In the genomic region with DNA sequence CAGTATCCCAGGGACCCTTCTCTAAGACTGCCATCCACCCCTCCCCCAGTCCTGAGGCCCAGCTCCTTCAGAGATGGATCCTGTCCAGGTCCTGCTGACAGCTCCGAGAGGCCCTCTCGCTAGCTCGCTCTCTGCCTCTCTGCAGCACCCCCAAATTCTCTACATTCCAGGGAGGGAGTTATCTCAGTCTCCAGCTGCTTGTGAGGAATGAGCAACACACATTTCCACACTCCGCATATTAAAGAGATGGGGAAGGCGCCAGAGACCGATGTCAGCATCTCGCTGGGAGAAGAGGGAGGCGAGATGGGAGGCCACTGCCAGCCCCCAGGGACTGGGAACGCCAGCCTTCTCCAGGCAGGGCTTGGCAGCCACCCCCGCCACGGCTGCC, we compare ENCODE assay signal across 8 mouse cellular contexts. TPM values are rescaled to one million over a fixed set of nuclear protein-coding genes. Genes with fewer than 3 reads are reported as not detected.
A peak's percentile ranks its signal among the peaks of the same experiment; 100 is the strongest.
DNase-seq lines count a peak whose midpoint lies in the region; ATAC-seq and TF ChIP-seq lines count a peak whose summit lies in the region.

No protein-coding gene starts in this region.

- no peaks in the 10 kb centered on the region for H3K9me3 ChIP-seq in liver, embryonic 11.5 days (ENCODE audit: control insufficient read depth, low read length)
- no peaks in the 10 kb centered on the region for H3K9me3 ChIP-seq in liver, postnatal 0 days (ENCODE audit: low read length)
- H3K9me3 ChIP-seq in kidney, embryonic 15.5 days (replicated peaks): no peaks in the 10 kb centered on the region

- H3K4me3 ChIP-seq in liver, embryonic 11.5 days (ENCODE audit: low read depth, low read length): no peak overlapping the region
- no peak overlapping the region for H3K4me3 ChIP-seq in liver, postnatal 0 days (ENCODE audit: low read depth, low read length)
- H3K4me3 ChIP-seq in kidney, embryonic 15.5 days (replicated peaks): no peak overlapping the region

- no peaks in the 10 kb centered on the region for H3K36me3 ChIP-seq in liver, embryonic 11.5 days (ENCODE audit: control insufficient read depth, insufficient read depth, low read length)
- H3K36me3 ChIP-seq in liver, postnatal 0 days (replicated peaks; ENCODE audit: insufficient read depth, low read length): no peaks in the 10 kb centered on the region
- no peaks in the 10 kb centered on the region for H3K36me3 ChIP-seq in kidney, embryonic 15.5 days

- DNase-seq in liver, embryonic 11.5 days (ENCODE audit: low spot score): no peak
- no peak for DNase-seq in liver, postnatal 0 days
- DNase-seq in frontal cortex, postnatal 10 days (ENCODE audit: low spot score in 2 of 2): peak; percentile 27 to 47
- peak; percentile 61 for DNase-seq in mesoderm, embryonic 11.5 days (ENCODE audit: low read depth, low spot score)
- no peak for DNase-seq in layer of hippocampus, adult 8-10 months (ENCODE audit: low spot score in 2 of 2)
- DNase-seq in adrenal gland, adult 2 months: no peak
- DNase-seq in liver: no peak

- TF ChIP-seq EP300 in liver, postnatal 0 days (IDR thresholded peaks at IDR 0.05; ENCODE audit: low read depth): no peak

- no peaks in the 10 kb centered on the region; the same call in 1 of the 2 replicates for H3K4me1 ChIP-seq in liver, embryonic 11.5 days (replicated peaks; ENCODE audit: control insufficient read depth, insufficient read depth, low read length)
- no peaks in the 10 kb centered on the region for H3K4me1 ChIP-seq in liver, postnatal 0 days (ENCODE audit: insufficient read depth)
- peaks cover 31% of the 10 kb centered on the region for H3K4me1 ChIP-seq in kidney, embryonic 15.5 days

- peak overlapping the region; percentile 13; the same call in 1 of the 2 replicates for H3K27ac ChIP-seq in liver, embryonic 11.5 days (ENCODE audit: low read depth, low read length)
- no peak overlapping the region for H3K27ac ChIP-seq in liver, postnatal 0 days (ENCODE audit: low read depth)
- H3K27ac ChIP-seq in kidney, embryonic 15.5 days: peak overlapping the region; percentile 75

- ATAC-seq in liver, embryonic 11.5 days (replicated peaks; ENCODE audit: low FRiP score): no peak
- ATAC-seq in liver, postnatal 0 days: no peak
- ATAC-seq in kidney, embryonic 15.5 days (replicated peaks; ENCODE audit: low FRiP score): peak; percentile 49; the same call in 1 of the 2 replicates

- no peak overlapping the region for H3K4me2 ChIP-seq in liver, embryonic 11.5 days
- H3K4me2 ChIP-seq in liver, postnatal 0 days (ENCODE audit: low read depth, low read length): no peak overlapping the region
- peak overlapping the region; percentile 31 for H3K4me2 ChIP-seq in kidney, embryonic 15.5 days

- 32% methylated on average over 11 of the region's 11 CpGs for WGBS in liver, embryonic 11.5 days
- WGBS in liver, postnatal 0 days (ENCODE audit: insufficient replicate concordance): 41% methylated on average over 11 of the region's 11 CpGs
- 16% methylated on average over 11 of the region's 11 CpGs for WGBS in kidney, embryonic 15.5 days

- peaks cover 22% of the 10 kb centered on the region for H3K27me3 ChIP-seq in liver, embryonic 11.5 days (replicated peaks; ENCODE audit: control insufficient read depth, insufficient read depth, low read length)
- H3K27me3 ChIP-seq in liver, postnatal 0 days (ENCODE audit: insufficient read depth, low read length): no peaks in the 10 kb centered on the region
- H3K27me3 ChIP-seq in kidney, embryonic 15.5 days: 0 out of 2 replicates have a peak, but pooled peaks cover 3% of the 10 kb centered on the region

- no peak overlapping the region for H3K9ac ChIP-seq in liver, embryonic 11.5 days (ENCODE audit: low read depth, low read length)
- H3K9ac ChIP-seq in liver, postnatal 0 days (replicated peaks): no peak overlapping the region
- no peak overlapping the region for H3K9ac ChIP-seq in kidney, embryonic 15.5 days

- TF ChIP-seq CTCF in liver, postnatal 0 days (IDR thresholded peaks at IDR 0.05; ENCODE audit: low read depth): no peak

RNA-seq across cellular contexts. Expression of gene Ddr1, which starts 15.9 kb away (rescaled TPM):
- polyA plus RNA-seq in liver, embryonic 11.5 days (2014; fragmentation: Nextera tagmentation; extraction: Ambion mirVana): 13.2 and 15.9 TPM in 2 replicates
- polyA plus RNA-seq in liver, postnatal 0 days (2015; fragmentation: Nextera tagmentation; extraction: Ambion mirVana): 2.2 and 2.3 TPM in 2 replicates
- 83.0 and 86.1 TPM in 2 replicates for polyA plus RNA-seq in kidney, embryonic 15.5 days (2015; fragmentation: Nextera tagmentation; extraction: Ambion mirVana)
- 10 to 100 TPM; 58.3 to 84.6 (median 74.1) TPM for total RNA-seq in layer of hippocampus, adult 8-10 months (2022)
- total RNA-seq in adrenal gland, adult 2 months (2021): 10 to 100 TPM; 30.0 to 58.8 TPM
- polyA plus RNA-seq in adrenal gland, adult 2 months (2012; rRNA removed): 58.0 and 61.6 TPM in 2 replicates

RNA-seq across cellular contexts. Expression of gene Gtf2h4, which starts 46.8 kb away (rescaled TPM):
- 55.3 and 58.6 TPM in 2 replicates for polyA plus RNA-seq in liver, embryonic 11.5 days (2014; fragmentation: Nextera tagmentation; extraction: Ambion mirVana)
- 14.1 and 15.2 TPM in 2 replicates for polyA plus RNA-seq in liver, postnatal 0 days (2015; fragmentation: Nextera tagmentation; extraction: Ambion mirVana)
- polyA plus RNA-seq in kidney, embryonic 15.5 days (2015; fragmentation: Nextera tagmentation; extraction: Ambion mirVana): 48.5 and 49.9 TPM in 2 replicates
- total RNA-seq in layer of hippocampus, adult 8-10 months (2022): 10 to 100 TPM; 28.3 to 35.3 (median 33.2) TPM
- total RNA-seq in adrenal gland, adult 2 months (2021): 10 to 100 TPM; 18.6 to 25.3 TPM
- polyA plus RNA-seq in adrenal gland, adult 2 months (2012; rRNA removed): 22.5 and 23.4 TPM in 2 replicates

RNA-seq across cellular contexts. Expression of gene Vars2, which starts 52.9 kb away (rescaled TPM):
- 18.8 and 20.6 TPM in 2 replicates for polyA plus RNA-seq in liver, embryonic 11.5 days (2014; fragmentation: Nextera tagmentation; extraction: Ambion mirVana)
- polyA plus RNA-seq in liver, postnatal 0 days (2015; fragmentation: Nextera tagmentation; extraction: Ambion mirVana): 4.6 and 5.0 TPM in 2 replicates
- 15.9 and 18.8 TPM in 2 replicates for polyA plus RNA-seq in kidney, embryonic 15.5 days (2015; fragmentation: Nextera tagmentation; extraction: Ambion mirVana)
- total RNA-seq in layer of hippocampus, adult 8-10 months (2022): 10 to 100 TPM; 28.0 to 44.7 (median 35.4) TPM
- 10 to 100 TPM; 36.4 to 38.6 TPM for total RNA-seq in adrenal gland, adult 2 months (2021)
- polyA plus RNA-seq in adrenal gland, adult 2 months (2012; rRNA removed): 75.5 and 77.3 TPM in 2 replicates

Comparison
In these comparisons a context has a peak if more than half of its experiments do, and no peak if none do; other contexts are left out.
1. DNase-seq: peak in frontal cortex, postnatal 10 days (2 of 2) and mesoderm, embryonic 11.5 days (single experiment); none in liver, embryonic 11.5 days (single experiment), liver, postnatal 0 days (single experiment), layer of hippocampus, adult 8-10 months (0 of 2), adrenal gland, adult 2 months (single experiment) and liver (single experiment).